Mouse (Mus musculus) liver, postnatal 0 days (tissue): Measurements from ENCODE around the gene Atp7a. TPM values are rescaled to one million over a fixed set of nuclear protein-coding genes. Genes with fewer than 3 reads are reported as not detected.

Experiments used
- ATAC-seq: fragments of 200-750 bp; cut with Nextera tagmentation; 2 replicates; pipeline ENCODE4 v1.8.0; 2017; ENCODE audit warnings: mild to moderate bottlenecking, moderate library complexity
- DNase-seq: peaks from one replicate; pipeline ENCODE4 v3.0.0-alpha.2; 2016
- H3K27ac ChIP-seq: fragments of 300-500 bp; sonication (generic); 2 replicates; pipeline ENCODE4 v1.5.1; 2014; ENCODE audit warnings: antibody characterized with exemption, moderate library complexity, mild to moderate bottlenecking, low read depth
- H3K27me3 ChIP-seq: fragments of 300-500 bp; sonication (generic); 2 replicates; pipeline ENCODE4 v1.6.1; 2014; ENCODE audit warnings: low read length, control low read depth, mixed read lengths; ENCODE audit not compliant: insufficient read depth
- H3K36me3 ChIP-seq: fragments of 300-500 bp; sonication (generic); replicated peaks from 2 replicates; pipeline ENCODE4 v1.6.1; 2014; ENCODE audit warnings: mild to moderate bottlenecking, control low read depth, low read length, moderate library complexity, mixed read lengths; ENCODE audit not compliant: insufficient read depth
- H3K4me1 ChIP-seq: fragments of 300-500 bp; sonication (generic); 2 replicates; pipeline ENCODE4 v1.6.1; 2014; ENCODE audit warnings: antibody characterized with exemption, mild to moderate bottlenecking, control low read depth; ENCODE audit not compliant: insufficient read depth
- H3K4me2 ChIP-seq: fragments of 300-500 bp; sonication (generic); 2 replicates; pipeline ENCODE4 v1.6.1; 2014; ENCODE audit warnings: low read depth, mild to moderate bottlenecking, low read length, moderate library complexity, mixed read lengths
- H3K4me3 ChIP-seq: fragments of 300-500 bp; sonication (generic); 2 replicates; pipeline ENCODE4 v1.5.1; 2014; ENCODE audit warnings: low read depth, low read length
- H3K9ac ChIP-seq: fragments of 300-500 bp; sonication (generic); replicated peaks from 2 replicates; pipeline ENCODE4 v1.6.1; 2014; ENCODE audit warnings: mild to moderate bottlenecking, moderate library complexity
- H3K9me3 ChIP-seq: fragments of 300-500 bp; sonication (generic); 2 replicates; pipeline ENCODE4 v1.6.1; 2016; ENCODE audit warnings: mild to moderate bottlenecking, control low read depth, low read length, mixed read lengths
- CTCF ChIP-seq: sonication (generic); IDR thresholded peaks from 2 replicates; pipeline ENCODE4 v1.5.1; 2016; ENCODE audit warnings: antibody characterized with exemption, low read depth
- EP300 ChIP-seq: IDR thresholded peaks from 2 replicates; pipeline ENCODE4 v1.6.1; 2016; ENCODE audit warnings: antibody characterized with exemption, low read depth, mild to moderate bottlenecking
- WGBS: fragments of 180-500 bp; shearing (Covaris S2); extraction: QIAGEN DNeasy Blood & Tissue Kit; methylation state at CpG from one replicate; pipeline ENCODE4 v1.1.7; 2014; ENCODE audit not compliant: insufficient replicate concordance; 5-methylcytosine and 5-hydroxymethylcytosine counted together
- polyA plus RNA-seq: library from polyadenylated mRNA; unstranded; fragments of >200 nt; fragmentation: Nextera tagmentation; extraction: Ambion mirVana; gene quantifications from 2 replicates; pipeline ENCODE4 v1.2.1, GENCODE M21; 2015

Atp7a gene
- polyA plus RNA-seq, 1 experiment from 2014 or later = 4.9 TPM

GRCm38 (mm10) chrX:106149460-106149859 lies 122.4 kb downstream of the Atp7a start:
- Histone ChIP-seq H3K4me1 (peaks cover 7% of the 10 kb centered on the region; the same call in 1 of the 2 replicates), H3K36me3 (no peaks in the 10 kb centered on the region), H3K4me3 (no peak overlapping the region), H3K9me3 (no peaks in the 10 kb centered on the region), H3K27me3 (no peaks in the 10 kb centered on the region), H3K4me2 (no peak overlapping the region), H3K27ac (peak overlapping the region; percentile 16; the same call in 1 of the 2 replicates), H3K9ac (no peak overlapping the region)
- ATAC-seq (no peak), DNase-seq (no peak)
- TF ChIP-seq EP300 = peak; percentile 32; the same call in 1 of the 2 replicates
- TF ChIP-seq CTCF = no peak
- 53% methylated on average over 3 of the region's 3 CpGs for WGBS

- no peaks in the 10 kb centered on the region; the same call in 1 of the 2 replicates for H3K27me3 ChIP-seq
- no peak overlapping the region for H3K4me2 ChIP-seq
- H3K27ac ChIP-seq = no peak overlapping the region
- no peaks in the 10 kb centered on the region for H3K36me3 ChIP-seq
- peaks cover 7% of the 10 kb centered on the region; the same call in 1 of the 2 replicates for H3K4me1 ChIP-seq
- no peaks in the 10 kb centered on the region for H3K9me3 ChIP-seq
- no peak overlapping the region for H3K4me3 ChIP-seq
- no peak for TF ChIP-seq CTCF
- TF ChIP-seq EP300 = peak; percentile 69
- ATAC-seq = peak; percentile 76
- DNase-seq = no peak
- no peak overlapping the region for H3K9ac ChIP-seq
These were observed 127.1 kb downstream of the Atp7a start for GRCm38 (mm10) chrX:106154180-106154586.

GRCm38 (mm10) chrX:106155892-106156291 lies 128.8 kb downstream of the Atp7a start:
- ATAC-seq (peak; percentile 62; the same call in 1 of the 2 replicates), DNase-seq (no peak)
- Histone ChIP-seq H3K9ac (no peak overlapping the region), H3K36me3 (no peaks in the 10 kb centered on the region), H3K27ac (no peak overlapping the region), H3K4me1 (peaks cover 3% of the 10 kb centered on the region; the same call in 1 of the 2 replicates), H3K9me3 (no peaks in the 10 kb centered on the region), H3K4me3 (no peak overlapping the region), H3K4me2 (no peak overlapping the region), H3K27me3 (no peaks in the 10 kb centered on the region; the same call in 1 of the 2 replicates)
- WGBS = 47% methylated on average over 4 of the region's 4 CpGs
- TF ChIP-seq EP300 (no peak), CTCF (0 out of 2 replicates have a peak, but pooled peaks have one; percentile 14)

- Histone ChIP-seq H3K27me3 (no peaks in the 10 kb centered on the region), H3K27ac (peak overlapping the region; percentile 29; the same call in 1 of the 2 replicates), H3K9ac (no peak overlapping the region), H3K4me1 (no peaks in the 10 kb centered on the region), H3K9me3 (no peaks in the 10 kb centered on the region), H3K36me3 (no peaks in the 10 kb centered on the region), H3K4me2 (no peak overlapping the region), H3K4me3 (no peak overlapping the region)
- 20% methylated on average over 5 of the region's 5 CpGs for WGBS
- peak; percentile 96 for ATAC-seq
- DNase-seq = peak; percentile 63
- TF ChIP-seq EP300 = no peak
- TF ChIP-seq CTCF = no peak
These were observed 136.9 kb downstream of the Atp7a start for GRCm38 (mm10) chrX:106163995-106164394.

- Histone ChIP-seq H3K36me3 (no peaks in the 10 kb centered on the region), H3K4me3 (no peak overlapping the region), H3K9ac (no peak overlapping the region), H3K4me1 (no peaks in the 10 kb centered on the region), H3K27me3 (no peaks in the 10 kb centered on the region), H3K4me2 (no peak overlapping the region), H3K9me3 (no peaks in the 10 kb centered on the region), H3K27ac (peak overlapping the region; percentile 29; the same call in 1 of the 2 replicates)
- DNase-seq (no peak), ATAC-seq (peak; percentile 39)
- whole genome bisulfite sequencing = 50% methylated on average over 5 of the region's 5 CpGs
- TF ChIP-seq CTCF (no peak), EP300 (no peak)
These were observed 137.5 kb downstream of the Atp7a start for GRCm38 (mm10) chrX:106164555-106164954.

GRCm38 (mm10) chrX:106165089-106165488 lies 138.0 kb downstream of the Atp7a start:
- Histone ChIP-seq H3K4me1 (no peaks in the 10 kb centered on the region), H3K27me3 (no peaks in the 10 kb centered on the region), H3K27ac (peak overlapping the region; percentile 29; the same call in 1 of the 2 replicates), H3K9me3 (no peaks in the 10 kb centered on the region), H3K9ac (no peak overlapping the region), H3K4me2 (no peak overlapping the region), H3K4me3 (no peak overlapping the region), H3K36me3 (no peaks in the 10 kb centered on the region)
- peak; percentile 53 for ATAC-seq
- WGBS = 50% methylated on average over 1 of the region's 1 CpGs
- peak; percentile 66 for TF ChIP-seq CTCF
- no peak for TF ChIP-seq EP300
- DNase-seq = no peak
